Mouse (Mus musculus) lung, postnatal 25 days (tissue): ENCODE results near the gene Stx7.
A peak's percentile ranks its signal among the peaks of the same experiment; 100 is the strongest.

ENCODE experiments used
- DNase-seq: peaks from one replicate; pipeline ENCODE4 v3.0.0; 2022; ENCODE audit warnings: low spot score

Stx7 gene

GRCm38 (mm10) chr10:24167978-24168583, 19.0 kb downstream of the Stx7 start:
- no peak for DNase-seq

GRCm38 (mm10) chr10:24168854-24169253, 19.8 kb downstream of the Stx7 start:
- DNase-seq, result no peak

- DNase-seq, result no peak
Observed at GRCm38 (mm10) chr10:24171906-24172459, 22.9 kb downstream of the Stx7 start.

- peak; percentile 50 for DNase-seq
Observed at GRCm38 (mm10) chr10:24173210-24174001, 24.3 kb downstream of the Stx7 start.

GRCm38 (mm10) chr10:24190392-24190791, 41.3 kb downstream of the Stx7 start:
- no peak for DNase-seq

GRCm38 (mm10) chr10:24191977-24192376, 42.9 kb downstream of the Stx7 start:
- DNase-seq, result no peak

- DNase-seq, result no peak
Observed at GRCm38 (mm10) chr10:24199303-24199702, 50.2 kb downstream of the Stx7 start.

GRCm38 (mm10) chr10:24200099-24200498, 51.0 kb downstream of the Stx7 start:
- DNase-seq, result no peak

GRCm38 (mm10) chr10:24210075-24210474, 61.0 kb downstream of the Stx7 start:
- DNase-seq, result no peak

GRCm38 (mm10) chr10:24213297-24213696, 64.2 kb downstream of the Stx7 start:
- DNase-seq, result no peak

- DNase-seq, result no peak
Observed at GRCm38 (mm10) chr10:24217558-24218268, 68.6 kb downstream of the Stx7 start.

GRCm38 (mm10) chr10:24220931-24221330, 71.8 kb downstream of the Stx7 start:
- no peak for DNase-seq

GRCm38 (mm10) chr10:24222911-24223310, 73.8 kb downstream of the Stx7 start:
- DNase-seq, result no peak

- DNase-seq, result peak; percentile 6
Observed at GRCm38 (mm10) chr10:24223449-24224143, 74.5 kb downstream of the Stx7 start, which contains the start of gene Moxd1. Moxd1 (plus strand) TSS chr10:24223517.

- no peak for DNase-seq
Observed at GRCm38 (mm10) chr10:24224591-24224990, 75.5 kb downstream of the Stx7 start.

- DNase-seq, result no peak
Observed at GRCm38 (mm10) chr10:24228318-24229183, 79.4 kb downstream of the Stx7 start.

GRCm38 (mm10) chr10:24232281-24232680, 83.2 kb downstream of the Stx7 start:
- no peak for DNase-seq

- DNase-seq, result no peak
Observed at GRCm38 (mm10) chr10:24235426-24236283, 86.6 kb downstream of the Stx7 start.
